Mouse (Mus musculus) A20 (cell line): ENCODE results near the gene Pld1.
"Not testable (repeated sequence)": the region's sequence is repeated elsewhere in the genome, so short reads cannot be mapped to it uniquely, and the experiment has no call there.

Experiments used
- DNase-seq: peaks from one replicate; pipeline ENCODE4 v3.0.0-alpha.2; 2011; ENCODE audit warnings: low read depth, low spot score

Gene Pld1

DNA sequence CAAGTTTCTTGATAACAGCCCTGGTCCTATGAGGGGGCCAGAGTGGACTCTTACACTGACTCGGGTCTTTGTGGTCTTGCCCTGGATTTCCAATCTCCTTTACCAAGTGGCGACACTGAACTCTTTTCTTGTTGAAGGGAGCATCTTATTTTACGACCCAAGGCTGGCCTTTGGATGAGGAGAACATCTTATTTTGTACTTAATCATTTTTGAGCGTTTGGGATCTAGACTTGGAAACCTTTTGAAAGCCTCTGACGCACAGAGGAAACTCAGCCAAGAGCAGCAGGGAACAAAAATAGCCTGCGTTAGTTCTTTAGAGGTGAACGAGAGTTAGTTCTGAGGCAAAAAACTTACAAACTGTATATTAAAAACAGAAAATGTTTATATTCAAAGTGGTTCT lies 4.5 kb downstream of the Pld1 start:
- no peak for DNase-seq

DNA sequence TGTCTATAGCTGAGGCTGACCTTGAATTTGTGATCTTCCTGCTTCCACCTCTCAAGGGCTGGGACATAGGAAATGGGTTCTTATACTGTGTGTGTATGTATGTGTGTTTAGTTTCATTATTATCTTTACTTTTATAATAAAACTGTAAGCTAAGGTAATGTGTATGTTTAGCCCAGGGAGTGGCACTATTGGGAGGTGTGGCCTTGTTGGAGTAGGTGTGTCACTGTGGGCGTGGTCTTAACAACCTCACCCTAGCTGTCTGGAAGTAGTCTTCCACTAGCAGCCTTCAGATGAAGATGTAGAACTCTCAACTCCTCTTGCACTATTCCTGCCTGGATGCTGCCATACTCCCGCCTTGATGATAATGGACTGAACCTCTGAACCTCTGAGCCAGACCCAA lies 6.9 kb downstream of the Pld1 start:
- not testable (repeated sequence) for DNase-seq

DNA sequence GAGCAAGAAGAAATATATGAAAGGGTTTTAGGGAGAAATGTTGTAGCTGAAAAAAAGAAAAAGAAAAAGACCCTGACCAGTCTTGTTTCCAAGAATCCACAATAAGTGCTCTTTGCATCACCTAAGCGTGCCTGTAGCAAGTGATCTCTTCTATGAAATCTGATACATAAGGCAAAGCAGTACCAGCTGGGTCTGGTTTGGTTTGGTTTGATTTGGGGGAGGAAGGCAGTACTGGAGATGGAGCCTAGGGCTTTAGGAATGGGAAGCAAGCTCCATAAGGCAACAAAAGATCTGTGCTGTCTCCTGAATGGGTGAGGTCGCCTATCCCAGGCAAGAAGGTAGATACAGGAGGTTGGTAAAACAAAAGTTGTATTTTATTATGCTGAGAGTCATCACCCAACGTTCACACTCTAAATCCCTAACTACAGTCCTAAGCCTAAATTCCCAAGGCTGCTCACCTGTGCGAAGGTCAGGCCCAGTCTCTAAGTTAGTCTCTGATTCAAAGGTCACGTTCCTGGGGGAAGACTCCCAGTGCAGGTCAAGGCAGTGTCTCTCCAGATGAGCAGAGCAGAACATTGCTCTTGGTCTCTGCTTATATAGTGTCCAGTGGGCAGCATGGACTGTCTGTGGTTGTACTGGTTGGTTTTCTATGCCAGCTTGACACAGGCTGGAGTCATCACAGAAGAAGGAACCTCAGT lies 10.8 kb downstream of the Pld1 start:
- no peak for DNase-seq

DNA sequence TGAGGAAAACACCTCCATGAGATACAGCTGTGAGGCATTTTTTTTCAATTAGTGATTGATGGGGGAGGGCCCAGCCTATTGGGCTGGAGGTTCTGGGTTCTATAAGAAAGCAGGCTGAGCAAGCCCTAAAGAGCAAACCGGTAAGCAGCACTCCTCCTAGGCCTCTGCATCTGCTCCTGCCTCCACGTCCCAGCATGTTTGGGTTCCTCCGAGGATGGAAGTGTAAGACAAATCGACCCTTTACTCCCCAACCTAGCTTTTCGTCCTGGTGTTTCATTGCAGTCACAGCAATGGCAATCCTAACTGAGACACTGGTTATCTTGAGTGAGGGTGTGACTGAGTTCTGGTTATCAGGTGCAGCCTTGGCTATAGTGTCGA lies 11.4 kb downstream of the Pld1 start:
- no peak for DNase-seq

DNA sequence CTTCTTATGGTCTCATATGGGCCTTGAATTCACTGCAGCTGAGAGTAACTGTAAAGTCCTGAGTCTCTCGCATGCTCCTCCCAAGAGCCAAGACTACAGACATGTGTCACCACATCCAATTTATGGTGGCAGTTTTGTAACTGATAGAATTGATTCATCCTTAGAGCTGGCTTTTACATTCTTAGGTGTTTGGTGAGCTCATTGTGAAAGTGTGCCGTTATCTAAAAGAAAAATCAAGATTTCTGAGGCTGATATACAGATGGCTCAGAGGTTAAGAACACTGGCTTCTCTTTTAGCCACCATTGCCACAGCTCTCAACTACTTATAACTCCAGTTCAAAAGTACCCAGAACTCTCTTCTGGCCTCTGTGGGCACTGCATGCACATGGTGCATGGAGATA lies 12.2 kb downstream of the Pld1 start:
- no peak for DNase-seq

DNA sequence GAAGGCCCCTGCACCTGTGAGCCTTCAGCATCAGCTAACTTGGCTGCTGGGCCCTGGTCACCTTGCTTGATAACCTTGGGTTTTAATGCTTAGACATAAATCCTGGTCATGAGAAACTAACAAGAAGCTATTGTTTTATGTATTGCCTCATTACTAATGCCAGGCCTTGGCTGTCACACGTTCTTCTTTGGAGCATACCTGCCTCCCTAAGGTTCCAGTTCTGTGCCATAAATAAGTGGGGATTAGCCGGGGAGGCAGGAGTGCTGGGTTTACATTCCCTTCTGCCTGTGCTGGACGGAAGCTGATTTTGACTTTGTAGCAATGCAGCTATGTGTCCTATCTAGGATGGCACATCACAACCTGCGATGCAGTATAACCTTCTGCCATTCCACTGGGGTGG lies 13.2 kb downstream of the Pld1 start:
- DNase-seq: no peak

DNA sequence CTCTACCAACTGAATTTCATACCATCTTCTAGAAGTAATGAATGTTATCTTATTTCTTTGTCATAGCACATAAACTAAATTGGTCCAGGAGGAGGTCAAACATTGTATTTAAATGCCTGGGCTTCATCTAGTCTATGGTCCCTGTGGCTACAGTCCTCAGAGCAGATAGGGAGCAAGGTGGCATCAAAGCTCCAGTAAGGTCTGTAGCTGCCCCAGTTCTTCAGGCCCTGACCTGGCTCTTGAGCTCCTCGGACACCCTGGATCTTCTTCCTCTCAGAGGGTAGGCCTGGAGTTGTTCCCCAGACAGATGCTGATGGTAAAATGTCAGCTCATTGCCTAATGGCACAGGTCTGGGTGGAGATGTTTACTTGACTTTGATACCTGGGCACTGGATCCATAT lies 17.5 kb downstream of the Pld1 start:
- DNase-seq: no peak

DNA sequence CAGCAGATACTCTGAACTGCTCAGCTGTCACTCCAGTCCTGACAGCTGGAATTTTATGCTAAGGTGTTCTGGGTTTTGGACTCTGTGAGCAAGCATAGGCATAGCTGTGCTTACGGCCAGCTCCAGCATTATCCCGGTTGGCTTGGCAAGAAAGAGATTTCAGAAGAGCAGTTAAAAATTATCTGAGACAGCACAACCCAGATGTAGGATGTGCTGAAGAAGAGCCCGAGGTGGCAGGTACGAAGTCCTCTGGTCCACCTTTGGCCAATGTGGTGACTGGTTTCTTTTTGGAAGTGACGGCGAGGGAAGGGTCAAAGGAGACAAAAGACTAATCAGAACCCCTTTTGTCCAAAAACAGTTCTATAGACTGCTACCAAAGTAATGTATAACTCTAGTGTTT lies 20.7 kb downstream of the Pld1 start:
- no peak for DNase-seq

DNA sequence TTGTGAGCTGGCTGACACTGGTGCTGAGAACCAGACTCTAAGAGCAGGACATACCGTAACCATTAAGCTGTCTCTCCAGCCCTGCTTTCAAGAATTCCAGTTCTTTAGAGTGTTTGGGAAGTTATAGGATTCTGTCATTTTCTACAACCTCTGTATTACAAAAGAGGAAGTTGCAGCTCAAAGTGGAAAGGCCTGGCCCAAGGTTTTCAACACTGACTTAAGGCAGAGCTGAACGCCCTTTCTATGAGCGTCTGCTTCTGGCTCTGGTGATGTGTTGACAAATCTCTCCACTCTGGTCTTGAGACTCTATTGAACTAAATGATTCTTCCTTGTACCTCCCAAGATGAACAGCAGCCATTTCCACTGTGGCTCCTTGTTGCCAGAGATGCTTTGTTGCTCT lies 22.7 kb downstream of the Pld1 start:
- DNase-seq: no peak

DNA sequence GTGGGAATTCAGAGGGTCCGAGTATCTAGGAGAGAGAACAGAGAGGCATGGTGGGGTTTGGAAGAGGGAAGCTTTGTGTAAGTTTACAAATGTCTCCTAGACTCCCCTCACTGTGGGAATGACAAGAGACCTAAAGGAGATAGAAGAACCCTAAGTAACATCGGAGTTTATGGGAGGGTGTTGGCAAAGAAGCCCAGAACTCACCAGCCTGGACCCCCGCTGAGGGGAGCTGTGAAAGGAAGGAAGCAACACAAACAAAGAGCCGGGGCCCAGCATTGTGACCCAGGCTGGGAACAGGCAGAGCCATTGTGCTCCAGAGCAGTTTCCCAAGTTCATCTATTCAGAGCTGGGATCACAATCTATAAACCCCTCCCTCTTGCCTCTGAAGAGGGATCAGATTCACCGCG lies 25.3 kb downstream of the Pld1 start:
- no peak for DNase-seq

DNA sequence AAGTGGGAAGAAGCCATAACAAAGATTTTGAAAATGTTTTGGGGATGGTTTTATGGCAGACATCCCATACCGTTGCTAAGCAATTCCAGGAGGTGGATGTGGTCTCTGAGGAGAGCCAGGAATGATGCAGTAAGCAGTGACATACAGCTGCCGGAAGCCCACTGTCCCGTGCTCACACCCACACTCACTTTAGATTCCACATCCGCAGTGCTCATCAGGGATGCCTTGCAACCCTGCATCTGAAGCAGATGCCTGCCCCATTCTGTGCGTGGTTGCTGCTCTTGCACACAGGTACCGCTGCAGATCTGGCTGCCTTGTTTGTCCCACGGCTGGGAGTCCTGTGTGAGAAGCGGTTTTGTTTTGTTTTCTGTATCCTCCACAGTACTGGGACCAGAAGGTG lies 30.2 kb downstream of the Pld1 start:
- no peak for DNase-seq

DNA sequence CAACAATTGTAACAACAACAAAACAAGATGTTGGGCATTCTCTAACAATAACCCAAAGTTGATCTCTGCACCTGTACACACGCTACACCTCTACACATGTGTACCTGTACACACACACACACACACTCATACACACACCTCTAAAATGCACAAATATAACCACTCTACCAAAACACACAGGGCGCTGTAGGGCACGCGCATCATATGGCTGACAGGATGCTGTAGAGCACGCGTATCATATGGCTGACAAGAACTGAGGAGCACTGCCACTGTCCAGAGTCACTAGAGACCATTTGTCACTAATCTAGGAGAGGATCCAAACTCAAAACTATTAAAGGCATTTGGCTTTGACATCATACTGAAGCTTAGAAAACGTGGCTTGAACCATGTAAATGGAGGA lies 35.4 kb downstream of the Pld1 start:
- no peak for DNase-seq

DNA sequence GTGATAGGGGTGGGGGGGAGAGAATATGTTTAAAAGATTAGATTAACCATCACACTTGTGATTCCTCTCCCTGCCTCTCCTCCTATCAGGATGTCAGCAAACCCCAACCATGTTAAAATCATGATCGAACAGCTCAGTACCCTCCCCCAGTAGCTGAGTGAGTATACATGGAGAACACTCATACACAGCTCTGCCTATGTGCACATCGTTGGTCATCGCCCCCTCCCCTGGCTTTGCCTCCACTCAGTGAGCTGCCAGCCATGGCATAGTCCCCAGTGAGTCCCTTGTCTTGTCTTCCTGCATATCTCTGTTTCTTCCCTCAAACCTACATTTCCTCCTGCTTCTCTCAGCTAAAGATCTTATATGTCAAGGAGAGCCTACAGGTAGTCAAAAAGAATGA lies 36.5 kb downstream of the Pld1 start:
- no peak for DNase-seq

DNA sequence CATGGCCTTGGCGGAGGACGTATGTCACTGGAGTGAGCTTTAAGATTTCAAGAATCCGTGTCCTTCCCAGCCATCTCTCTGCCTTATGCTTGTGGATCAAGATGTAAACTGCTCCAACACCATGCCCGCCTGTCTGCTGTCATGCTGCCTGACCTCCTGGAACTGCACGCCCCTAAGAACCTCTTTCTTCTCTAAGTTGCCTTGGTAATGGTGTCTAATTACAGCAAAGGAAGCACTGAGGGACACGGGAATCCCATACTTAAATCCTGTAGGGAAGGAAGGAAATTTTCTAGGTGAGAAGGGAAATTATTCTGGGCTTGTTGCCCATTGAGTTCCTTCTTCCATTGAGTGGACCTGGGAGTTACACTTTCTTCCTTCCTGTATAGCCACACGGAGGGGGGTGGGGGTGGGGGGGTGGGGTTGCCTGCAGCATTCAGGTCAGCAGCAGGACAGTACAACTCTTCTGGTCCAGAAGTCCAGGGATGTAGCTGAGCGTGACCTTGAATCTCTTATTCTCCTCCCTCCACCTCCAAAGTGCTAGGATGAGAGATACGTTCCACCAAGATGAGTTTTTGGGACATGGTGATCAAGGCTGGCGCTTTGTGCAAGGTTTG lies 38.5 kb downstream of the Pld1 start:
- no peak for DNase-seq

DNA sequence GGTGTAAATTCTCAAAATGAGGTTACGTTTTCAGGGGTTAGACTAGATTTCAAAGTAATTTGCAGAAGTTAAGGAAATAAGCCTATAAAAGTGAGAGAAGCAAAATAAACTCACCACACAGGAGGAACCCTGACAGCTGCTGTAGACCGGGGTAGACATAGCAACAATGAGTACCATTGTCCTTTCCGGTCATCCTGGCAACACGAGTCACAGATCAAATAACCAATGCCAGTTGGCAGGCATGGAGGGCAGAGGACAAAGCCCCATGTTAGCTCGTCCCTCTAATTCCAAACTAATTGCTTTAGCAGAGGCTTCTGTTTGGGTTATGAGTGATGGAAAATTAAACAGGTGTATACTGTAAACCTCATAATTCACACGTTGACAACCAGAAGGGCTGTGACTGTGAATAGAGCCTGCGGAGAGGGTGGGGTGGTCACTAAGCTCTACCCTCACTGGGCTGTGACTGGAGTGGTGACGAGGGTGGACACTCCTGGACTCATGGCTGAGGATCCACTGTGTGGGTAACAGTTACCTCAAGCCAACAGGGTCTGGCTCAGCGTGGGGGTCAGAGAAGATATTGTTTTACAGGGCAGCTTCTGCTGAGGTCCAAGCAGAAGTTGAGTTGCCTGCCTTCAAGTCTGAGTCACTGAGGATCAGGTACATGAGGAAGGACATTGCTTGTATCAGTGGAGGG lies 39.7 kb downstream of the Pld1 start:
- no peak for DNase-seq

DNA sequence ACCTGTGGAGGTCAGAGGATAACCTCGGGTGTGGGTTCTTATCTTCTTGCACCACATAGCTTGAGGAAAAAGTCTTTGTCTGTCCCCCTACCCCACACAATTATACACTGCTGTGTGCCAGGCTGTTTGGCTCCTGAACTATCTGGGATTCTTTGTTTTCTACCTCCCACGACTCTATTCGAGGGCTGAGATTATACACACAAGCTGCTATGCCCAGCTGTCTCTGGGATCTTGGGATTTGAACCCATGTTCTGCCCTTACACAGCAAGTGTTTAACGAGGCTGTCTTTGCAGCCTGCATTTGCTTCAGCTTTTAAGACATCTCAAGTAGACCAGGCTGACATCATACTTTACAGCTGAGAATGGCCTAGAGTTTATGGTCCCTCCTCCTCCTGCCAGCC lies 43.1 kb downstream of the Pld1 start:
- DNase-seq: no peak

DNA sequence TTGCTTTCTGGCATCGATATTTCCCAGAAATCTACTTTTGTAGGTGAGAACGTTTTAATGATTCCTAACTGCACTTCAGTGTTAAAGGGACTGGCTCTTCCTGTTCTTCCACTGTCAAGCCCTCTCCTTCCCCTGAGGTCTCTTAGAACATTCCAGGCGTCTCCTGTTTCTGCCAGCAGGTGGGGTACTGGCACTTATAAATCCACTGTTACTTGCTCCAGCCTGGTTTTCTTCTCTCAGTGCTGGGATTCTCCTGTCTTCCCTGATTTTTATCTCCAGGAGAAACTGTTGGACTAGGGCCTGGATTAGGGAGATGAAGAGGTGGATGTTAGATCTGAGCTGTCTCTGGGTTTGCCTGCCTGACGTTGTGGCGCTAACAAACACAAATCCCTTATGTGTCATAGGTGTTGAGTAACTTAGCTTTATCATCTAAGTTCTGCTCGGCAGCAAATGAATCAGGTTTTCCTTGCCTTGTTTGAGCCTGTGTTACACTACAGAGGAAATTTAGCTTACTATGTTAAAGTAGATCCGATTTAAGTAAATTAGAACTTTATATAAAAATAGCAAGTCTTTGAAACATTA lies 44.0 kb downstream of the Pld1 start:
- DNase-seq: no peak

DNA sequence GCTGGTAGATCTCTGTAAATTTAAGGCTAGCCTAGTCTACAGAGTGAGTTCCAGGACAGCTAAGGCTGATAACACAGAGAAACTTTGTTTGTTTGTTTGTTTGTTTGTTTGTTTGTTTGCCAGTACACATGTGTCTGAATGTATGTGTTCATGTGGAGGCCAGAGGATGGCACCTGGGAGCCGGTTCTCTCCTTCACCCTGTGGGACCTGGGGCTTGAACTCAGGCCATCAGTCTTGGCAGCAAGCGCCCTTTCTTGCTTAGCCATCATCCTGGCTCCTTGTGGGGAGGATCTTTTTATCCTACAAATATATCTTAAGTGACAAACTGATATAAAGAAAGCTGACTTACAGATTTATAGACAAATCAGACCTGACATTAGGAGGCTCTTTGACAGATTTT lies 44.8 kb downstream of the Pld1 start:
- DNase-seq: no peak

DNA sequence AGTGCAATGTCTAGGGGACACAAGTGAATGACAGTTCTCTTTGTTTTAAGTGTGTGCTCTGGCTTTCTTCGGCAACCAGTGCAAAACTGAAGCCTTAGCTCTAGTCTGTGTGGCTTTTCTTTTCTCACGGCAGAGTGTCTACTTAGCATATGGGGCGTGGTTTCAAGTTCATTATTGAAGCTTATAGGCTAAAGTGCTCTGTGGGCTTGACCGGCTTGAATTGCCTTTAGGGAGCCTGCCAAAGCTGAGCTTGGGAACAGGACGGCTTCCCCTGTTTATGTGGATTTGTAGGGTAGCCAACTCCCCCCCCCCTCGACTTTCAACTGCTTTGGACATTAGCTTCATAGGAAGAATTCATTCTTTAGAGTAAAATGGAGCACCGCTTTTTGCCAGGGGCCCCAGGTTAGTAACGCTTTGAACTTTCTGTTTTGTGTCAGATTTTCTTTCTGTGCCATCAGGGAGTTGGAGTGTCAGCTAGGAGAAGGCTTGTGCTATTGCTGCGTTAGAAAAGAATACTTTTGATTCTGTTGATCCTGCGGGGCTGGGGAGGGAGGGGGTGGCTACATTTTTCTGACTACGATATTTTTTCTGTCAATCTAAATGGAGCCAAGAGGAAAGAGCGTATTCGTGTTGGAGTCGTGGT lies 45.6 kb downstream of the Pld1 start:
- no peak for DNase-seq

DNA sequence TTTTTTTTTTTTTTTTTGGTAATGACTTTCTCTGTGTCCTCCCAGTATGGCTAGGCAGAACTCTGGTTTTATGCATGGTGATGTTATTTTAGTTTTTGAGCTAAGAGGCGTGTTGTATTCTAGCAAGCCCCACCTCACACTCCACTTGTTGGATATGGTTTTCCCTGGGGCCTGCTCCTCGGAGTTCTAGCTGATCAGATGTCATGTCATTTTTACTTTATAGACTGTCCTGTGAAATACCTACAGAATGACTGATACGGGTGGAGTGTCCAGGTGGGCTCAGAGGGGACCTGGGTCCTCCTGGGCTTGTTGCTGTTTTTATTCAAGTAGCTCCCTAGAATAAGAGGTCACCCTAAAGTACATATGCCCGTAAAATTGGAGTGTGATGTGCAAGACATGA lies 46.1 kb downstream of the Pld1 start:
- DNase-seq: no peak

DNA sequence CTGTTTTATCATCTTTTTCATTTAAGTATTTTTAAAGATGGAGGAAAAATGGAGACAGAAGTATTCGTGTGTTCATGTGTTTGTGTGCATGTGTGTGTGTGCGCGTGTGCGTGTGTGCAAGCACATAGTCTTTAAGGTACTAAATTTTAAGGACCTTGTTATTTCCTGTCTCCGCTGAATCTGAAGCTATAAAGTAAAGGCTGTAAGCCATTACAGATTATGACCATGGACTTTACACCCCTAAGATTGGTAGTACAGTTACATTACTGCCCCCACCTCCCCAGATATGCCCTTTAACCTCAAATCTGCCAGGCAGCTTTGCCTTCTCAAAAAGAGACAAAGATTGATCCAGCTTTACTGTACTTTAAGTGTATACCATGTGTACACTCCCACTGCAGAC lies 46.8 kb downstream of the Pld1 start:
- no peak for DNase-seq

DNA sequence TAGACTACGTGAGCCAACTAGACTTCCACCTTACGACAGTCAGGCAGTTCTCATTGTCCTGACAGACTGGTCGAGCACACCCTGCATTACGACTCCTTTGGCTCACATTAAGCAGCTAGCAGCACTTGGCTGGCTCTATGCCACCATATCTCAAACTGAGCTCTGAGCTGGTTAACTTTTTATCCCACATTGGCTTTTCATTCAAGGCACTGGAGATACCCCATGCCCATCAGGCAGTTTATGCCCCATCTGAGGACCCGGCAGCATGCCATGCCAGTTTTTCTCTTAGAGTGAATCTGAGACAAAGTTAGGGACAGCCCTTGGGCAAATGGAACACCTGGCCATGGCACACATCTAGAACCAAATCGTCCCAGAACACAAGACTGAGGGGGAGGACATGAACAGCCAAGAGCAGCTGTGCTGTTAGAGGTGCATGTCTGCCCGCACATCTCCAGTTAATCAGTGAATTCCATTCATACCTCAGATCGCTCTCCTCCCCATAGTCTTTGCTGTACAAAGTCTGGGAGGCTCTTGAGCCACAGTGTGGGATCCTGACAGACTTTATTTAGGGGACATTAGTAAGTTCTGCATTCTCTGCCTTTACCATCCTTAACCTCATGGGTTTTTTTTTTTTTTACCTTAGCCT lies 49.5 kb downstream of the Pld1 start:
- DNase-seq: no peak
